Mouse (Mus musculus): ENCODE data around the gene Bysl. TPM values are rescaled to one million over a fixed set of nuclear protein-coding genes. Genes with fewer than 3 reads are reported as not detected.
A peak's percentile ranks its signal among the peaks of the same experiment; 100 is the strongest.

Bysl gene
- total and polyA plus RNA-seq, 3 experiments: 69.3 to 85.4 TPM; not detected in 1

DNA sequence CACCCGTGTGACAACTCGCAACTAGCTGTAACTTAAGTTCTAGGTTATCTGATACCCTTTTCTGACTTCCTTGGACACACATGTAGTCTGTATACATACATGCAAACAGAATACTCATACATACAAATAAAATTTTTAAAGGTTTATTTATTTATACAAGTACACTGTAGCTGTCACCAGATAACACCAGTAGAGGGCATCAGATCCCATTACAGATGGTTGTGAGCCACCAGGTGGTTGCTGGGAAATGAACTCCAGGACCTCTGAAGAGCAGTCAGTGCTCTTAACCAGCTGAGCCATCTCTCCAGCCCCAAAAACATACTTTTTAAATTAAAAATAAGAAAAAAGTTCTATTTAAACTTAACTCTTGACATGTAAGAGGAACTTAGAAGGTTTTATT is 31.7 kb upstream of the Bysl start:
- H3K27ac ChIP-seq (ENCODE audit: control insufficient read depth, low read depth, low read length): no peak overlapping the region
- no peak overlapping the region for H3K9ac ChIP-seq (ENCODE audit: control insufficient read depth, low read depth, low read length, poor library complexity, severe bottlenecking)
- H3K9me3 ChIP-seq (replicated peaks; ENCODE audit: insufficient read depth, low read length): no peaks in the 10 kb centered on the region
- H3K4me1 ChIP-seq (ENCODE audit: control insufficient read depth in 1 of 2, insufficient read depth in 2 of 2, low read length in 2 of 2): no peaks in the 10 kb centered on the region
- no peaks in the 10 kb centered on the region for H3K27me3 ChIP-seq (ENCODE audit: control insufficient read depth in 1 of 2, insufficient read depth in 2 of 2, low read length in 2 of 2)
- H3K79me2 ChIP-seq (ENCODE audit: control insufficient read depth, insufficient read depth, low read length, poor library complexity): no peaks in the 10 kb centered on the region
- no peak overlapping the region for H3K4me3 ChIP-seq (ENCODE audit: control insufficient read depth in 1 of 2, insufficient read depth in 1 of 2, low read depth in 2 of 2, low read length in 2 of 2)
- H3K36me3 ChIP-seq (ENCODE audit: control insufficient read depth in 1 of 2, insufficient read depth in 2 of 2, low read length in 2 of 2): no peaks in the 10 kb centered on the region
- DNase-seq (ENCODE audit: low read depth, low spot score): peak; percentile 60
- TF ChIP-seq CTCF (IDR thresholded peaks at IDR 0.05 in 2 of 3, conservative IDR thresholded peaks at IDR 0.05 in 1 of 3; ENCODE audit: control insufficient read depth in 1 of 3, insufficient read depth in 1 of 3, low read depth in 2 of 3, low read length in 3 of 3, poor library complexity in 1 of 3, severe bottlenecking in 1 of 3) (peak; percentile 17 to 53 (median 20); a peak in 5 of 6 replicates), MAX (IDR thresholded peaks at IDR 0.05; ENCODE audit: low read length) (no peak), SMC3 (IDR thresholded peaks at IDR 0.05; ENCODE audit: low read depth, low read length) (peak; percentile 34; the same call in 1 of the 2 replicates)

DNA sequence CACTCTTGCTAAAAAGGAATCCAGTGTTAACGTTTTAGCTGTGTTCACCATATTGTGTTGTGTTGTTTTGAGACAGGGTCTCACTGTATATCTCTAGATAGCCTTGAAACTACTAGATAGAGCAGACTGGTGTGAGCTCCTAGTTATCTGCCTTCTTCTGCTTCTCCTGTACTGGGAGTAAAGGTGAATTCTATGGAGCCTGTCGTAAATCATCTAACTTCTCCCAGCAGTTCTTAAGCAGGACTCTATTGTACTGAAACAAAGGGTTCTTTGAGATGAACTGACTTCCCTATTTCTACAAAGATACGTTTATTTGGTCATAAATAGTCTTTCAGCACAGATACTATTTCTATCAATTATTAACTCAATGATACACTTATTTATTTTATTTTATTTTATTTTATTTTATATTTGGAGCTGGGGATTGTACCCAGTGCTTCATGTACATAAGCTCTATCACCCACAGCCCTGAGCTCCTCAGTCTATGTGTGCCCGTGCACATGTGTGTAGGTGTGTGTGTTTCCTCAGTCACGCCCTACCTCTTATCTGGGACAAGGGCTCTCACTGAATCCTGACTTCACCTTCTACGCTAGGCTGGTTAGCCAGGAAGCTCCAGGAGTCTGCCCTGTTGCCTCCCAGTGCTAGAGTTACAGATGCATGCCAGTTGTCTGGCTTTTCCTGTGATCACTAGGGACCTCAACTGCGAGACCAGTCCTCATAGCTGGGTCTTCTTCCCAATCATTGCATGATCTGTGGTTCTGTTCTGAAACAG is 22.9 kb upstream of the Bysl start:
- Histone ChIP-seq H3K4me3 (ENCODE audit: control insufficient read depth in 1 of 2, insufficient read depth in 1 of 2, low read depth in 2 of 2, low read length in 2 of 2) (peak overlapping the region in 1 of 2 experiments; percentile 19; a peak in 1 of 4 replicates), H3K4me1 (ENCODE audit: control insufficient read depth in 1 of 2, insufficient read depth in 2 of 2, low read length in 2 of 2) (peaks cover 11 to 19% of the 10 kb centered on the region in 2 experiments), H3K79me2 (ENCODE audit: control insufficient read depth, insufficient read depth, low read length, poor library complexity) (peaks cover 16% of the 10 kb centered on the region), H3K9me3 (replicated peaks; ENCODE audit: insufficient read depth, low read length) (no peaks in the 10 kb centered on the region), H3K27ac (ENCODE audit: control insufficient read depth, low read depth, low read length) (peak overlapping the region; percentile 19), H3K36me3 (ENCODE audit: control insufficient read depth in 1 of 2, insufficient read depth in 2 of 2, low read length in 2 of 2) (peaks cover 2 to 24% of the 10 kb centered on the region in 2 experiments; a peak in 3 of 4 replicates), H3K27me3 (ENCODE audit: control insufficient read depth in 1 of 2, insufficient read depth in 2 of 2, low read length in 2 of 2) (no peaks in the 10 kb centered on the region), H3K9ac (ENCODE audit: control insufficient read depth, low read depth, low read length, poor library complexity, severe bottlenecking) (peak overlapping the region; percentile 21; the same call in 1 of the 2 replicates)
- peak; percentile 37 for DNase-seq (ENCODE audit: low read depth, low spot score)
- TF ChIP-seq RCOR1 (IDR thresholded peaks at IDR 0.05; ENCODE audit: low read depth, low read length) (0 out of 2 replicates have a peak, but pooled peaks have one; percentile 10), EP300 (IDR thresholded peaks at IDR 0.05; ENCODE audit: low read depth in 1 of 2, low read length in 2 of 2) (no peak; a peak in 1 of 4 replicates), SIN3A (IDR thresholded peaks at IDR 0.05; ENCODE audit: low read length) (peak; percentile 18; the same call in 1 of the 2 replicates), MEF2A (IDR thresholded peaks at IDR 0.05; ENCODE audit: extremely low read depth, insufficient replicate concordance, low read depth, low read length, poor library complexity, severe bottlenecking) (no peak)

DNA sequence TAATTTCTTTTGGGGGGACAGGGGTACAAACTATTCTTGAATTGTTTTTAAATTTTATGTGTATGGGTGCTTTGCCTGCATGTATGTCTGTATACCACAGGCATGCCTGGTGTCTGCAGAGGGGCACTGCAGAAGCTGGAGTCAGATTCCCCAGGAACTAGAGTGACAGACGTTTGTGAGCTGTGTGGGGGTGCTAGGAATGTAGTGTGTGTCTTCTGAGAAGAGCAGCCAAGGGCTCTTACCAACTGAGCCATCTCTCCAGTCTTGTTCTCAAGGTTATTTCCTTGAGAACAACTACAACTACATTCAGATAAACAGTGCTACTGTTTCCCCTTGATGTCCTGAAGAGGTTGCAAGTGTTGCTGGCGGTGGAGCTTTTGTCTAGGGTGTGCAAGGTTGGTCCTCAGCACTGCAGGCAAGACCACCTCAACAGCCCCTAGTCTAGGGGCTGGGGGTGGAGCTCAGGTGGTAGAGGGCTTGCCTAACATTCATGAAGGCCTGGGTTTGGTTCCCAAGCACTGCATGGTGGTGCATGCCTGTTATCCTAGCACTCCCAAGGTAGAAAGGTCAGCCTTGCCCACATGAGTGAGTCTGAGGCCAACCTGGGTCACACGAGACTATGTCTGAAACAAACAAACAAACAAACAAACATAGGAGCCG is 21.0 kb upstream of the Bysl start:
- H3K36me3 ChIP-seq (ENCODE audit: control insufficient read depth in 1 of 2, insufficient read depth in 2 of 2, low read length in 2 of 2): peaks cover 2 to 28% of the 10 kb centered on the region in 2 experiments; a peak in 3 of 4 replicates
- no peak overlapping the region for H3K9ac ChIP-seq (ENCODE audit: control insufficient read depth, low read depth, low read length, poor library complexity, severe bottlenecking)
- peaks cover 11 to 29% of the 10 kb centered on the region in 2 experiments for H3K4me1 ChIP-seq (ENCODE audit: control insufficient read depth in 1 of 2, insufficient read depth in 2 of 2, low read length in 2 of 2)
- no peak overlapping the region for H3K27ac ChIP-seq (ENCODE audit: control insufficient read depth, low read depth, low read length)
- H3K4me3 ChIP-seq (ENCODE audit: control insufficient read depth in 1 of 2, insufficient read depth in 1 of 2, low read depth in 2 of 2, low read length in 2 of 2): no peak overlapping the region
- no peaks in the 10 kb centered on the region for H3K27me3 ChIP-seq (ENCODE audit: control insufficient read depth in 1 of 2, insufficient read depth in 2 of 2, low read length in 2 of 2)
- peaks cover 19% of the 10 kb centered on the region for H3K79me2 ChIP-seq (ENCODE audit: control insufficient read depth, insufficient read depth, low read length, poor library complexity)
- no peak for DNase-seq (ENCODE audit: low read depth, low spot score)
- no peaks in the 10 kb centered on the region for H3K9me3 ChIP-seq (replicated peaks; ENCODE audit: insufficient read depth, low read length)
- TF ChIP-seq USF1 (IDR thresholded peaks at IDR 0.05; ENCODE audit: low read depth, low read length): no peak
- TF ChIP-seq TCF12 (IDR thresholded peaks at IDR 0.05; ENCODE audit: low read depth, low read length): no peak
- no peak for TF ChIP-seq MEF2A (IDR thresholded peaks at IDR 0.05; ENCODE audit: extremely low read depth, insufficient replicate concordance, low read depth, low read length, poor library complexity, severe bottlenecking)
- TF ChIP-seq HCFC1 (IDR thresholded peaks at IDR 0.05; ENCODE audit: low read depth, low read length): no peak
- no peak for TF ChIP-seq UBTF (IDR thresholded peaks at IDR 0.05; ENCODE audit: borderline replicate concordance, insufficient read depth, low read depth, low read length)
- TF ChIP-seq NRF1 (IDR thresholded peaks at IDR 0.05; ENCODE audit: insufficient read depth, low read depth, low read length, poor library complexity, severe bottlenecking): no peak
- no peak for TF ChIP-seq CTCF (IDR thresholded peaks at IDR 0.05 in 2 of 3, conservative IDR thresholded peaks at IDR 0.05 in 1 of 3; ENCODE audit: control insufficient read depth in 1 of 3, insufficient read depth in 1 of 3, low read depth in 2 of 3, low read length in 3 of 3, poor library complexity in 1 of 3, severe bottlenecking in 1 of 3)
- TF ChIP-seq MXI1 (IDR thresholded peaks at IDR 0.05; ENCODE audit: low read depth, low read length): no peak
- TF ChIP-seq SMC3 (IDR thresholded peaks at IDR 0.05; ENCODE audit: low read depth, low read length): no peak
- no peak for TF ChIP-seq ELF1 (IDR thresholded peaks at IDR 0.05; ENCODE audit: low read depth, low read length)
- TF ChIP-seq MAZ (IDR thresholded peaks at IDR 0.05; ENCODE audit: low read depth, low read length): no peak
- TF ChIP-seq RAD21 (IDR thresholded peaks at IDR 0.05; ENCODE audit: low read depth, low read length): no peak
- TF ChIP-seq USF2 (IDR thresholded peaks at IDR 0.05; ENCODE audit: borderline replicate concordance in 1 of 2, insufficient read depth in 1 of 2, low read depth in 1 of 2, low read length in 2 of 2): no peak
- no peak for TF ChIP-seq JUND (IDR thresholded peaks at IDR 0.05; ENCODE audit: low read depth, low read length)
- no peak for TF ChIP-seq BHLHE40 (IDR thresholded peaks at IDR 0.05; ENCODE audit: borderline replicate concordance, low read depth, low read length)
- TF ChIP-seq RCOR1 (IDR thresholded peaks at IDR 0.05; ENCODE audit: low read depth, low read length): no peak
- TF ChIP-seq POLR2A (IDR thresholded peaks at IDR 0.05; ENCODE audit: control insufficient read depth in 1 of 2, insufficient read depth in 1 of 2, low read depth in 1 of 2, low read length in 2 of 2, poor library complexity in 1 of 2): no peak
- TF ChIP-seq MAX (IDR thresholded peaks at IDR 0.05; ENCODE audit: low read length): no peak

All from MEL (cell line).